In genomic region chr1:97688756-97689155, GRCm38 (mm10) we compare ENCODE assay signal across 8 mouse cellular contexts. TPM values are rescaled to one million over a fixed set of nuclear protein-coding genes. Genes with fewer than 3 reads are reported as not detected.
DNase-seq lines count a peak whose midpoint lies in the region; ATAC-seq lines count a peak whose summit lies in the region.

No protein-coding gene starts in this region.

- H3K27me3 ChIP-seq in embryonic facial prominence, embryonic 14.5 days (replicated peaks; ENCODE audit: control insufficient read depth, insufficient read depth, low read length) = no peaks in the 10 kb centered on the region
- H3K27me3 ChIP-seq in hindbrain, embryonic 14.5 days (ENCODE audit: control insufficient read depth, insufficient read depth, low read length) = no peaks in the 10 kb centered on the region
- no peaks in the 10 kb centered on the region for H3K27me3 ChIP-seq in limb, embryonic 13.5 days

- no peaks in the 10 kb centered on the region for H3K4me1 ChIP-seq in embryonic facial prominence, embryonic 14.5 days (ENCODE audit: control insufficient read depth, insufficient read depth, low read length)
- H3K4me1 ChIP-seq in hindbrain, embryonic 14.5 days (replicated peaks; ENCODE audit: control insufficient read depth, insufficient read depth, low read length) = no peaks in the 10 kb centered on the region
- H3K4me1 ChIP-seq in limb, embryonic 13.5 days = no peaks in the 10 kb centered on the region

- H3K4me3 ChIP-seq in embryonic facial prominence, embryonic 14.5 days (ENCODE audit: low read depth, low read length) = no peak overlapping the region
- H3K4me3 ChIP-seq in hindbrain, embryonic 14.5 days (replicated peaks; ENCODE audit: low read length) = no peak overlapping the region
- H3K4me3 ChIP-seq in limb, embryonic 13.5 days = no peak overlapping the region

- H3K9ac ChIP-seq in embryonic facial prominence, embryonic 14.5 days (ENCODE audit: low read depth, low read length) = no peak overlapping the region
- H3K9ac ChIP-seq in hindbrain, embryonic 14.5 days = no peak overlapping the region
- no peak overlapping the region for H3K9ac ChIP-seq in limb, embryonic 13.5 days

- peak; percentile 54 for DNase-seq in layer of hippocampus, adult 11-12 months (ENCODE audit: low spot score)
- DNase-seq in layer of hippocampus, adult 9-10 months (ENCODE audit: low spot score) = no peak
- DNase-seq in ZHBTc4 (ENCODE audit: low read depth, low spot score) = peak; percentile 72
- peak; percentile 46 for DNase-seq in embryonic facial prominence, embryonic 14.5 days (ENCODE audit: low spot score)
- peak; percentile 67 for DNase-seq in hindbrain, embryonic 14.5 days (ENCODE audit: low spot score)
- peak; percentile 78 for DNase-seq in naive thymus-derived CD4-positive, alpha-beta T cell, adult 2 months (ENCODE audit: low read depth)
- DNase-seq in thymus, postnatal 25 days = peak; percentile 63

- no peak overlapping the region for H3K27ac ChIP-seq in embryonic facial prominence, embryonic 14.5 days (replicated peaks; ENCODE audit: low read depth, low read length)
- no peak overlapping the region for H3K27ac ChIP-seq in hindbrain, embryonic 14.5 days
- H3K27ac ChIP-seq in limb, embryonic 13.5 days = no peak overlapping the region

- no peaks in the 10 kb centered on the region for H3K36me3 ChIP-seq in embryonic facial prominence, embryonic 14.5 days (ENCODE audit: control insufficient read depth, insufficient read depth, low read length)
- no peaks in the 10 kb centered on the region for H3K36me3 ChIP-seq in hindbrain, embryonic 14.5 days (replicated peaks; ENCODE audit: control insufficient read depth, insufficient read depth)
- H3K36me3 ChIP-seq in limb, embryonic 13.5 days = no peaks in the 10 kb centered on the region

- no peak overlapping the region for H3K4me2 ChIP-seq in embryonic facial prominence, embryonic 14.5 days (ENCODE audit: low read depth, low read length)
- no peak overlapping the region for H3K4me2 ChIP-seq in hindbrain, embryonic 14.5 days (replicated peaks)
- H3K4me2 ChIP-seq in limb, embryonic 13.5 days (replicated peaks) = no peak overlapping the region

- H3K9me3 ChIP-seq in embryonic facial prominence, embryonic 14.5 days (ENCODE audit: control insufficient read depth, low read length) = peaks cover 4% of the 10 kb centered on the region; the same call in 1 of the 2 replicates
- H3K9me3 ChIP-seq in hindbrain, embryonic 14.5 days (ENCODE audit: control insufficient read depth, low read length) = no peaks in the 10 kb centered on the region
- no peaks in the 10 kb centered on the region for H3K9me3 ChIP-seq in limb, embryonic 13.5 days

- 12% methylated on average over 3 of the region's 3 CpGs for WGBS in embryonic facial prominence, embryonic 14.5 days
- 12% methylated on average over 3 of the region's 3 CpGs for whole genome bisulfite sequencing in hindbrain, embryonic 14.5 days
- 10% methylated on average over 3 of the region's 3 CpGs for WGBS in limb, embryonic 13.5 days

- no peak for ATAC-seq in embryonic facial prominence, embryonic 14.5 days (ENCODE audit: low read depth)
- ATAC-seq in hindbrain, embryonic 14.5 days (ENCODE audit: low FRiP score) = no peak
- 0 out of 2 replicates have a peak, but pooled peaks have one; percentile 67 for ATAC-seq in limb, embryonic 13.5 days (ENCODE audit: low FRiP score, low read depth)

RNA-seq across cellular contexts. Expression of gene D1Ertd622e, which starts 26.9 kb away (rescaled TPM):
- polyA plus RNA-seq in embryonic facial prominence, embryonic 14.5 days (2014; fragmentation: Nextera tagmentation; extraction: Ambion mirVana) = 19.2 and 23.4 TPM in 2 replicates
- 62.8 and 75.9 TPM in 2 replicates for polyA plus RNA-seq in hindbrain, embryonic 14.5 days (2014; fragmentation: Nextera tagmentation; extraction: Ambion mirVana)
- 12.7 and 13.6 TPM in 2 replicates for polyA plus RNA-seq in limb, embryonic 13.5 days (2015; fragmentation: Nextera tagmentation; extraction: Ambion mirVana)
